Mouse (Mus musculus) kidney, postnatal 0 days (tissue): ENCODE measurements at regions not wholly inside any gene's neighbourhood (a gene's known extent, or its start where the extent isn't known, plus 50 kb on each side); places are given as distances from the start of the nearest gene placed in this dataset.

Experiments
- ATAC-seq: fragments of 200-750 bp; cut with Nextera tagmentation; replicated peaks from 2 replicates; pipeline ENCODE4 v1.8.0; 2017; ENCODE audit warnings: low read depth, moderate number of reproducible peaks, moderate TSS enrichment, moderate library complexity; ENCODE audit not compliant: low FRiP score
- DNase-seq: peaks from one replicate; pipeline ENCODE4 v3.0.0-alpha.2; 2016; ENCODE audit warnings: low spot score
- H3K27ac ChIP-seq: fragments of 300-500 bp; sonication (generic); 2 replicates; pipeline ENCODE4 v1.5.1; 2014; ENCODE audit warnings: mild to moderate bottlenecking
- H3K27me3 ChIP-seq: fragments of 300-500 bp; sonication (generic); 2 replicates; pipeline ENCODE4 v1.6.1; 2014; ENCODE audit warnings: low read length, mixed read lengths; ENCODE audit not compliant: insufficient read depth
- H3K36me3 ChIP-seq: fragments of 300-500 bp; sonication (generic); 2 replicates; pipeline ENCODE4 v1.6.1; 2014; ENCODE audit warnings: low read length, mixed read lengths; ENCODE audit not compliant: insufficient read depth
- H3K4me1 ChIP-seq: fragments of 300-500 bp; sonication (generic); replicated peaks from 2 replicates; pipeline ENCODE4 v1.6.1; 2014; ENCODE audit warnings: antibody characterized with exemption, low read length, mixed read lengths; ENCODE audit not compliant: insufficient read depth
- H3K4me2 ChIP-seq: fragments of 300-500 bp; sonication (generic); 2 replicates; pipeline ENCODE4 v1.6.1; 2014; ENCODE audit warnings: mild to moderate bottlenecking, low read length, moderate library complexity, mixed read lengths
- H3K4me3 ChIP-seq: fragments of 300-500 bp; sonication (generic); replicated peaks from 2 replicates; pipeline ENCODE4 v1.5.1; 2014; ENCODE audit warnings: low read depth, low read length
- H3K9ac ChIP-seq: fragments of 300-500 bp; sonication (generic); 2 replicates; pipeline ENCODE4 v1.6.1; 2014; ENCODE audit warnings: low read depth, low read length
- H3K9me3 ChIP-seq: fragments of 300-500 bp; sonication (generic); replicated peaks from 2 replicates; pipeline ENCODE4 v1.6.1; 2016; ENCODE audit warnings: low read length, inconsistent platforms, mixed read lengths
- CTCF ChIP-seq: IDR thresholded peaks from 2 replicates; pipeline ENCODE4 v1.5.1; 2016; ENCODE audit warnings: antibody characterized with exemption, low read depth, mild to moderate bottlenecking, moderate library complexity
- WGBS: fragments of 180-500 bp; shearing (Covaris S2); extraction: QIAGEN DNeasy Blood & Tissue Kit; methylation state at CpG from one replicate; pipeline ENCODE4 v1.1.7; 2014; 5-methylcytosine and 5-hydroxymethylcytosine counted together

DNA sequence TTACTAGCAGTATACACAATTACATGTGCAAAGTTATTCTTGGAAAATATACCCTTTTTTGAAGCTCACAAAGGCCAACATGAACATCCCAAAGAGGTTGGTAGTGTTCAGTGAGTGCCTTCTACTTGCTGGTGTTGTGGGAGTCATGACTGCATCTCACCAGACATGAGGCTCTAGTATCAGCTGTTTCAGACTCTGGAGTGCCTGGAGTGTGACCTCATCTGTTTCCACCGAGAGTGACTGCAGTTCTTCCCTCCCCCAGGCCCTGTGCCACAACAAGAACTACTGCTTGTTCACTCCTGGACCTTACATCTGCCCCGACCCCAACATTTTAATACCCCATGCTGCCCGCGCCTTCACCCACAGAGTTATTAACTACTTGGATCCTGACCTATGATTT lies 128.5 kb upstream of the Trpc4 start:
- H3K9me3 ChIP-seq, result no peaks in the 10 kb centered on the region
- H3K4me3 ChIP-seq, result no peak overlapping the region
- no peak for ATAC-seq
- peak; percentile 46 for DNase-seq
- H3K9ac ChIP-seq, result no peak overlapping the region
- no peaks in the 10 kb centered on the region for H3K36me3 ChIP-seq
- TF ChIP-seq CTCF, result no peak
- H3K4me2 ChIP-seq, result no peak overlapping the region
- WGBS, result 35% methylated on average over 4 of the region's 4 CpGs
- no peaks in the 10 kb centered on the region for H3K4me1 ChIP-seq
- no peaks in the 10 kb centered on the region for H3K27me3 ChIP-seq
- H3K27ac ChIP-seq, result no peak overlapping the region

DNA sequence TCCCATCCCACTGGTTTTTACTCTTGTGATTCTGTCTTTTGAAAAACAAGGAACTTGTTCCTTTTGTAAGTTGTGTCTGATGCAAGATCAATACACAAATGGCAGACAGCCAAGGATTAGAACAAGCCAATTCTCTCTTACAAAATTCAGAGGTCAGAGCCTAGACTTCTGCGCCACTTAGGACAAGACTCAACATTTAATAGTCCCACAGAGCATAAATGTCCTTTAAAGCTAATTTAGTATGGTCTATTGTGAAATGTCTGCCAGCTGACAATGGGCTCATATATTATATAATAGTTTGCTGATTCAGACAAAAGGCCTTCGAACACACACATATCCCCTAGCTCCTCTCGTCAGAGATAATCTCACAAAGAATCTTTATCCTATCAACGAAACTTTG lies 135.6 kb upstream of the Trpc4 start:
- H3K4me3 ChIP-seq, result no peak overlapping the region
- DNase-seq (no peak), ATAC-seq (no peak)
- H3K4me1 ChIP-seq, result no peaks in the 10 kb centered on the region
- no peaks in the 10 kb centered on the region for H3K36me3 ChIP-seq
- no peaks in the 10 kb centered on the region for H3K9me3 ChIP-seq
- no peaks in the 10 kb centered on the region for H3K27me3 ChIP-seq
- no peak overlapping the region for H3K27ac ChIP-seq
- no peak overlapping the region for H3K9ac ChIP-seq
- WGBS, result 75% methylated on average over 4 of the region's 4 CpGs
- no peak for TF ChIP-seq CTCF
- H3K4me2 ChIP-seq, result no peak overlapping the region

DNA sequence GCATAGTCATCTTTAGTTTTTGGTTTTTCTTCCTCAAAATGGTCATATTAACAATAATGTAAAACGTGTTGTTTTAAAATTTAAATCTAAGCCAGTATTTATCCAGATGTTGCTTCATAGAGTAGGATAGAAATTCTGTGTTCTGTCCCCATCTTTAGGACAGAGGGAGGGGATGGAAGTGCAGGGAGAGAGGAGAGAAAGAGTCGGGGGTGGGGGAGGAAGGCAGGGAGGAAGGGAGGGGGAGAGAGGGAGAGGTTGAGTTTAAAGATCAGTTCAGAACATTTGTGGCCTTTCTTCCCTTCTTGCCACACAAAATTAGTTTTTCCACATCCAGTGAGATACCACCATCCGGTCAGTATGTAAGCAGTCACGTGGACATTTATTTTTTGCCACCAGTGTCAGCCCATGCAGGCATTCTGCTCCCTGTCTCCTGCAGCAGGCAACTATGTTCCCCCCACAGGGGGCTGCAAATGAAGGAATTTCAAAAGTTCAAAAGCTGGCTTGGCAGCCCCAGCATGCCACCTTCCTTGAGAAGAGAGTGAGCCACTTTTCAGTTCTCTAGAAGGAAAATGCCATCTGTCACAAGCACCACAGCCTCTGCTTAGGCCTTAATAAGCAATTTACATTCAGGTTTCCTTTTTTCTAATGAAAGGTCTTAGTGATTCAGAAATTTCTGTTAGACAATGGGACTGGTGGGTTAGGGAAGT lies 137.7 kb upstream of the Trpc4 start:
- WGBS, result 42% methylated on average over 4 of the region's 4 CpGs
- Histone ChIP-seq H3K27me3 (no peaks in the 10 kb centered on the region), H3K36me3 (no peaks in the 10 kb centered on the region), H3K9me3 (no peaks in the 10 kb centered on the region), H3K4me2 (no peak overlapping the region), H3K27ac (no peak overlapping the region), H3K9ac (no peak overlapping the region), H3K4me3 (no peak overlapping the region), H3K4me1 (no peaks in the 10 kb centered on the region)
- DNase-seq (no peak), ATAC-seq (no peak)
- no peak for TF ChIP-seq CTCF

DNA sequence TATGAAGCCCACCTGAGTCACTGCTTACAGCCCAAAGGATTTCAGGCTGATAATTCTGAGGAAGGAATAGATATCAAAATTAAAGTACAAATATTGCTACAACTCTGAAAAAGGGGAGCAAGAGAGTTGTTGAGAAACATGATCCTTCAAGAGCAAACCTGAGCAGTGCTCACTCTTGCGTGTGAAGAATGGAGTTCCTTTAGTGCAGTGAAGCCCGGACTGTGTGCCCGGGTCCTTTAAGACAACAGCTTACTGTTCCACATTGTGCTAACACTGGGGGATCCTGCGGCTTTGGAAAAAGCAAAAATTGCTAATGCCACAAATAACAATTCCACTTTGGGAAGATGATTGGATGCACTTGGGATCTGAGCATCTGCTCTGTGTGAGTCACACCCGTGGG lies 139.0 kb upstream of the Trpc4 start:
- Histone ChIP-seq H3K4me1 (no peaks in the 10 kb centered on the region), H3K36me3 (no peaks in the 10 kb centered on the region), H3K9me3 (no peaks in the 10 kb centered on the region), H3K27ac (no peak overlapping the region), H3K4me3 (no peak overlapping the region), H3K27me3 (no peaks in the 10 kb centered on the region), H3K9ac (no peak overlapping the region), H3K4me2 (no peak overlapping the region)
- ATAC-seq (no peak), DNase-seq (peak; percentile 26)
- WGBS, result 48% methylated on average over 5 of the region's 5 CpGs
- no peak for TF ChIP-seq CTCF

DNA sequence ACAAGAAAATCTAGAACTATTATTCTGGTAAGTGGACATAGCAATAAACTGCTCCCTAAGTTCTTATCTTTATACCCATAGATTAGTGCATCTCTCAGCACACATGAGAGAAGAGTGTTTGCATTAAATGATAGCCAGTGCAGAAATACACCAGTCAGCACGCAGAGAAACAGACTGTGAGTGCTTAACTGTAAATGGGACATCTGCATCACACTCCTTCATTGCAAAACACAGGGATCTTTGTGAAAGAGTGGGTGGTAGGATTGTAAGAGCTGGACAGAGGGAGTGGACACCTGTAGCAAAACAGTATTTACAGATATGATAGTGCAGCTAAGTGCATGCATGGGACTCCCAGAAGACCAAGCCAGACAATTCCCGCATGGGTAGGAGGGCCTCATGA lies 144.8 kb upstream of the Trpc4 start:
- Histone ChIP-seq H3K4me3 (no peak overlapping the region), H3K27me3 (no peaks in the 10 kb centered on the region), H3K9ac (no peak overlapping the region), H3K4me1 (no peaks in the 10 kb centered on the region), H3K36me3 (no peaks in the 10 kb centered on the region), H3K4me2 (no peak overlapping the region), H3K9me3 (no peaks in the 10 kb centered on the region), H3K27ac (no peak overlapping the region)
- ATAC-seq (no peak), DNase-seq (no peak)
- TF ChIP-seq CTCF, result no peak
- WGBS, result 88% methylated on average over 2 of the region's 2 CpGs

DNA sequence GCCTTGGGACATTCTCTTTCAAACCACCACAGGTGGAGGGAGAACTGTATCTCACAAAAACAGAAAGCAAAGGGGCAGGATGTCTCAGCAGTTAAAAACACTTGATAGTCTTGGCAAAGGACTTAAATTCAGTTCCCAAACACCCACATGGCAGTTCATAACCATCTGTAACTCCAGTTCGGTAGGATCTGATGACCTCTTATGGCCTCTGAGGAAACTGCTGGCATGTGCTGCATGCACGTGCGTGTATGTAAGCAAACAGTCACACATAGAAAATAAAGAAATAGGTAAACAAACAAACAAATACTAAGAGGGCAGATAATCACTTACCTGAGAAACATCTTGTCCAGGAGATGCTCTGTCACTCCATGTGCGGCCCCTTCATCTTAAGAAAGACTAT lies 129.4 kb upstream of the Ufm1 start:
- TF ChIP-seq CTCF, result peak; percentile 28; the same call in 1 of the 2 replicates
- Histone ChIP-seq H3K27ac (no peak overlapping the region), H3K4me3 (no peak overlapping the region), H3K27me3 (no peaks in the 10 kb centered on the region), H3K4me1 (no peaks in the 10 kb centered on the region), H3K4me2 (no peak overlapping the region), H3K9ac (no peak overlapping the region), H3K9me3 (no peaks in the 10 kb centered on the region), H3K36me3 (no peaks in the 10 kb centered on the region)
- 76% methylated on average over 4 of the region's 4 CpGs for WGBS
- ATAC-seq, result no peak
- DNase-seq, result no peak

DNA sequence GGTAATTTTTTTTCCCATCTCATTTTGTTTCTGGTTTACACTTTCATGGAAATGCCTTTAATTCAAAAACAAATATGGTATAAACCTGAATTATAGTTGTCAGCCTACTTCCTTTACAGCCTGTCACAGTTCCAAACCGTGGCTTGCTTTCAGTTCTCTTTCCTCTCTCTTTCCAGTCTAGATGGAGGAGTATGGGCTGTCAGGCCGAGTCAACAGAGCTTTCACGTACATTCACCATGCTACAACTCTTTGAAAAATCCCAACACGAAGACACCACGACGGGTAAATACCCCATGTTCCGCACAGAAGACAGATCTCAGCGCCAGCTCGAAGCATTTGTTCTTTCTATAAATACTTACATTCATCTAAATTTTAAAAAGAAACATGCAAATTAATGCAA lies 125.2 kb upstream of the Ufm1 start:
- Histone ChIP-seq H3K9me3 (no peaks in the 10 kb centered on the region), H3K27ac (no peak overlapping the region)
- 53% methylated on average over 9 of the region's 9 CpGs for WGBS

More for the DNA sequence above, 125.2 kb upstream of the Ufm1 start:
- Histone ChIP-seq H3K4me3 (no peak overlapping the region), H3K4me2 (no peak overlapping the region), H3K9ac (no peak overlapping the region), H3K27me3 (no peaks in the 10 kb centered on the region), H3K4me1 (no peaks in the 10 kb centered on the region), H3K36me3 (no peaks in the 10 kb centered on the region)
- no peak for TF ChIP-seq CTCF
- ATAC-seq (no peak), DNase-seq (peak; percentile 63)
